Mouse (Mus musculus): ENCODE measurements around the gene Arl13b.

GRCm38 (mm10) chr16:62856273-62856672, 9.4 kb upstream of the Arl13b start:
- TF ChIP-seq GATA1 (IDR thresholded peaks at IDR 0.05; ENCODE audit: low read length) (no peak), TAL1 (IDR thresholded peaks at IDR 0.05; ENCODE audit: low read length) (no peak)
